Mouse (Mus musculus) activated CD4-positive, CD25-positive, alpha-beta regulatory T cell, adult 4 months (primary cell): Measurements from ENCODE around the gene 4933416C03Rik. TPM values are rescaled to one million over a fixed set of nuclear protein-coding genes. Genes with fewer than 3 reads are reported as not detected.

Experiments used
- ATAC-seq: one replicate; pipeline ENCODE4 v1.8.0; 2017
- polyA plus RNA-seq, 2 experiments: library from polyadenylated mRNA; unstranded; fragments of 100-300 nt; shearing (Covaris generic); gene quantifications; one replicate each; pipeline ENCODE4 v1.2.1; 2017

Gene 4933416C03Rik
- polyA plus RNA-seq, result not detected

DNA sequence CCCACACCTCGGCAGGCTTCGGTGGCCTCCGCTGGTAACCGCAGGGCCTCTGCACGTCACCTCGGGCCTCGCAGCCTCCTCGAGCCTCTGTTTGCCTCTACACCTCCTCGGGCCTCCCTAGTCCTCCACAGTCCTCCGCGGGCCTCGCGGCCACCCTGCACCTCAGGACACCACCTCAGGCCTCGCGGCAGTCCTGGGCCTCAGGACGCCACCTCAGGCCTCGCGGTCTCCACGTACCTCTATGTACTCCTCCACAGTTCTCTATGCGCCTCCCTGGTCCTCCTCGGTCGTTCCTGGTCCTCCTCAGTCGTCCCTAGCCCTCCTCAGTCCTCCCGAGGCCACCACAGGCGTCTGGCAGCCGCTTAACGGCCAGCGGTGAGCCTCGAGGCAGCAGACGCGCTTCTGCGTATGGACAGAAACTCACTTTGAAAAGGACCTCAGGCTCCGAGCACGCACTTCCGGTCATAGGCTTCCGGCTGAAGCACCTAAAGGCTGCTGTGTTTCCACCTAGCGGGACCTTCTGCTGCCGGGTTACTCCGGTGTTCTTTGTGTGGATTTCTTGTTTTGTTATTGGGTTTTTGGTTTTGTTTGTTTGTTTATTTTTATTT lies at the start of gene 4933416C03Rik:
Gene 4933416C03Rik, minus strand, starts transcription at position 51 of the 608 bp plus-strand sequence.
- ATAC-seq, result no peak

- no peak for ATAC-seq
Measured at GRCm38 (mm10) chr10:116162338-116162737, 48.6 kb upstream of the 4933416C03Rik start.

DNA sequence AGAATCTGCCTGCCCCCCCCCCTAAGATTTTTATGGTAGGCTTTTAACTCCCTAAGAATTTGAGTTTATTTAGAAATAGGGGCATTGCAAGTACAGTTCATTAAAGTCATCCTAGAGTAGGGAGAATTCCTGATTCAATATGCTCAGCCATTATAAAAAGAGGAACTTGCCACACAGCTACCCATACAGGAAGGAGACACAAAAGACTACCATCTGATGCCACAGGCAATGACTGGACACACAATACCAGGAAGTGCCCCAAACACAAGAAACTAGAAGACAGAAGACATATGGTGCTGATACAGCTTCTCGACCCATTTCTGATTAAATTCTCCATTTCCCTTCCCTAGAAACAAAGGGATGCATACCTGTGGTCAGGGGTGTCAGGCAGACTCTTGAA lies 43.0 kb upstream of the 4933416C03Rik start:
- ATAC-seq, result no peak

- ATAC-seq, result no peak
Measured at GRCm38 (mm10) chr10:116154707-116155106, 41.0 kb upstream of the 4933416C03Rik start.

DNA sequence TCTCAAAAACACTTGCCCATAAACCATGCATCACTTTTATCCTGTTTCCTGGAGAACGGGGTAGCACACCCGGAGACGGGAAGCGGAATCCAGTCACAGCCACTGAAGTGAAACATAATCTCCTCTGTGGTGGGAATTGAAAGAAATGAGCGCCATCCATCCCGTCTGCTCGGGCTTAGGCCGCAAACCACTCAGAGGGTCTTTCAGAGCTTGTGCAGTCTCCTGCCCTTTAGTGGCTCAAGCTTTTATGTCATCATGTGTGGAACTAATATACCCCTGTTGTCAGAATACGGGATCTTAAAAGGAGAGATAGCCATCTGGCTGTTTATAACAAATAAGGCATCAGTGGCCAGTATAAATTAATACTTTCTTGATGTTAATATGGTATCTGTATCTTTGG lies 32.4 kb upstream of the 4933416C03Rik start:
- ATAC-seq, result no peak

DNA sequence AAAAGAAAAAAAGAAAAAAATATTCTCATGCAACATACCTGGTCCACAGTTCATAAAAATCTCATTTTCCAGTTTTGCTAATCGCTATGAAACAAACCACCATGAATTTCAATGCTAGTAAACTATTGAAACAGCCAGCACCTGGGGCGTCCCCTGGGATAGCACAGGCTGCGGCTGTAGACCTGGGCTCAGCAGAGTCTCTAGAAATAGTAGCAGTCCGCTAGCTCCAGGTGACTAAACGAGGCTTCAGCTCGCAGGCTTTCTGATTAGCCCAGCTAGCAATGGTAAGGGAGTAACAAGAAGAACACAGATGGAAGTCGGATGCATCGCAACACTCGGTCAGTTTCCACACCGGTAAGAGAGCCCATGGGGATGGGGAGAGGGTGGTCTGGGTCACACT lies 30.0 kb upstream of the 4933416C03Rik start:
- ATAC-seq, result no peak

DNA sequence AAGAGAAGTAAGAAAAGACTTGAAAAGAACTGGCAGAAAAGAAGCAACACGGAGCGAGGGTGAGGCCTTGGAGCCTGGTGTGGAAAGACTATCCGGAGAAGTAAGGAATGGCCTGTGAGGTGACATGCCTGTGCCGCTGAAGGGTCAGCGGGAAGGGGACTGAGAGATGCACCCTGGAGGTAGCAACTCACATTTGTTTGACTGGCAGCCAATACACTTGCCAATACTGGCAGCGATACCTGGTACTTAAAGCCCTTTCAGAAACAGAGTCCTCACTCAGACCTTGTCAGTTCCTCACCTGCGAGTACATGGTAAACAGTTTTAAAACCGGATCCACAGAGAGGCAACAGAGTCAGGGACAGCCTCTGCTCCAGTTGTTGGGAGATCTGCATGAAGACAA lies 26.5 kb upstream of the 4933416C03Rik start:
- no peak for ATAC-seq

DNA sequence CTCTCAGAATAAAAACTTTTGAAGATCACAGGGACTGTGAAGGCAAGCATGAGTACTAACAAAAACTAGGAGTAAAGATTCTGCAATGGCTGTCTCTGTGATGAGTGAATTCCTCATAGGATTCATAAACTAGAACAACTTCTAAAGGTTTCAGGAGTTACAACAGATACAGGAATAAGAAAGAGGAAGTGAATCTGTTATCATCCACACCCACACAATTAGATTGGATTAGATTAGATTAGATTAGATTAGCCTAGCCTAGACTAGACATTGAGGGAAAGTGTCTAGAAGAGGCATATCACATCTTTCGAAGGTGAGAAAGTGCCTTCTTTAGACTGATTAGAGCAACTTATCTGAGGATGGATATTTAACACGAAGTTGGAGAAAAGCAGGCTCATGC lies 21.5 kb upstream of the 4933416C03Rik start:
- no peak for ATAC-seq

DNA sequence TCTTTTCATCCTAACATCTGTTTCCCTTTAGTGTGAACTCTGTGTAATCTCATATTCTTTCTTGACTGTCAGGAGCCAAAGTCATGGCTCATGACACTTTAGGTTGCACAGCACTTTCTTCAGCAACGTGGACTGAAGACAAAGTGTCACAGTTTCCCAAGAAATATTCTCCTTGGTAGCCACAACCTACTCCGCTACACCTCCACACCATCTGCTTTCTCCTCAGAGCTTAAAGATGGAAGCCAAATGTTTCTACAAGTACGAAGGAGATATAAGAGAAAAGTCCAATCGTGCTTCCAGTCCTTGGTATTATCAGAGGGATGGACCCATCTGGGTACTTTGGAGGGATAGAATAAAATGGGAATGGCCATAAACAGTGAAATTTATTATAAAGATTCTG lies 18.5 kb upstream of the 4933416C03Rik start:
- no peak for ATAC-seq

DNA sequence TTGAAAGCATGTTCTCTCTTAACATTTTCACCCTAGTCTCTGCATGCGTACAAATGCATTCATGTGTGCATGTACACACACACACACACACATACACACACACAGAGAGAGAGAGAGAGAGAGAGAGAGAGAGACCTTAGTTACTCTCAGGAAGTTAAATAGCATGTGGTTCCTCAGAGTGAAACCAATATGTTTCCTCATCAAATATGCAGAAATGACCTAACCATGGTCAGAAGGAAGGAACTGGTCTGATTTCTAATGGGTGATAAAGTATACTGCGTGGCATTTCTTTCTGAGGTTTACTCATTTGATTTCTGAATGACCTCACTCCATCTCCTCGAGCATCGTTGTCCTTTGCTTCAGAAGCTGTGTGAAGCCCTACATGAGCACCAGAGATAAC lies 17.5 kb upstream of the 4933416C03Rik start:
- ATAC-seq, result no peak

DNA sequence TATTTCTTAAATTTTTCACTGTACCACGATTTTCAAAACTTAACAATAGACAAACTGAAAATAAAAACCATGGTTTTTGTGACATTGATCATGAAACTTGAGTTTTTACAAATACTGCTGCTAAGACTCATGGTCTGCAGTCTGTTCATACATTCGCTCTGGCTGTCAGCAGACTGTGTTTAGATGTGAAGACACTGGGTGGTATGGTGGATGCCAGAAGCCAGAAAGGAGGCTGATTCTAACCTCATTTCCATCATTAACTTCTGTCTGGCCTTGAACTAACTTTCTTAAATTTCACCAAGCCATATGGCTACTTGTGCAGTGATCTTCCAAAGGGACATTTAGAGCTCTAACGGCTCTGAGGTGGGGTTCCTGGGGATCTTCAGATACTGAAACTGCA lies 16.7 kb upstream of the 4933416C03Rik start:
- ATAC-seq, result no peak

DNA sequence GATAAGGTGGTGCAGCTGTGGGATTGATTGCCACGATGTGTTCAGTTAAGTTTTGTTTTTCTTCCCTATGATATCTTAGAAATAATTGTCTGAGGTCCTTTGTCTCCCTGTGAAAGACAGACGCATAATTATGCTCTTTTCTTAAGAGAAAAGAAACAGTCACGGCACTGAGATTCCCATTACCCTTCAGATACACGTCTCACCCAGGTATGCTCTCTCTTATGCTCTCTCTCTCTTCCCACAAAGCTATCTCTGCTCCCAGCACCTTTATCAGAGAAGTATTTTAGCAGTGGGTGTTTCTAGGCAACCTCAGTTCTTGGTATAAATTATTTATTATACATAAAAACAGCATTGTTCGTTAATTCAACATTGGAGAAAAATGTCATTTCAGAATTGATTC lies 11.6 kb upstream of the 4933416C03Rik start:
- no peak for ATAC-seq

GRCm38 (mm10) chr10:116123808-116124207 lies 10.1 kb upstream of the 4933416C03Rik start:
- ATAC-seq, result no peak

GRCm38 (mm10) chr10:116121463-116121862 lies 7.7 kb upstream of the 4933416C03Rik start:
- ATAC-seq, result no peak

DNA sequence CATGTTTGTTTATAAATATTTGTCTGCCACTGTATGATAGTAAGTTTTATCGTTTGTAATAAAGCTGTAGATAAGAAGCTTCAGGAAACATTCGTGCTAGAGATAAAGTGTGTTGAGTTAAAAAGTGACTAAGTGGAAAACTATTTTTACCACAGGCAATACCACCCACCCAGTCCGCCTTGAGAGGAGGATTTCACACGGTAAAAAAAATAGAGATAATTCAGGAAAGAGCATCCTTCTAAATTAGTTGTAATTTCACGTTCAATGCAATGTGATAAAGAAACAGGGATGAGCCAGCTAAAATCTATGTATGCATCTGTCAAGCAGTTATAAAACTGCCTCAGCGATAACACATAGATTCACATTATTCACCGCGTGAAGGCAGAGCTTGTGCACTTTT lies 3.3 kb upstream of the 4933416C03Rik start:
- ATAC-seq, result no peak

DNA sequence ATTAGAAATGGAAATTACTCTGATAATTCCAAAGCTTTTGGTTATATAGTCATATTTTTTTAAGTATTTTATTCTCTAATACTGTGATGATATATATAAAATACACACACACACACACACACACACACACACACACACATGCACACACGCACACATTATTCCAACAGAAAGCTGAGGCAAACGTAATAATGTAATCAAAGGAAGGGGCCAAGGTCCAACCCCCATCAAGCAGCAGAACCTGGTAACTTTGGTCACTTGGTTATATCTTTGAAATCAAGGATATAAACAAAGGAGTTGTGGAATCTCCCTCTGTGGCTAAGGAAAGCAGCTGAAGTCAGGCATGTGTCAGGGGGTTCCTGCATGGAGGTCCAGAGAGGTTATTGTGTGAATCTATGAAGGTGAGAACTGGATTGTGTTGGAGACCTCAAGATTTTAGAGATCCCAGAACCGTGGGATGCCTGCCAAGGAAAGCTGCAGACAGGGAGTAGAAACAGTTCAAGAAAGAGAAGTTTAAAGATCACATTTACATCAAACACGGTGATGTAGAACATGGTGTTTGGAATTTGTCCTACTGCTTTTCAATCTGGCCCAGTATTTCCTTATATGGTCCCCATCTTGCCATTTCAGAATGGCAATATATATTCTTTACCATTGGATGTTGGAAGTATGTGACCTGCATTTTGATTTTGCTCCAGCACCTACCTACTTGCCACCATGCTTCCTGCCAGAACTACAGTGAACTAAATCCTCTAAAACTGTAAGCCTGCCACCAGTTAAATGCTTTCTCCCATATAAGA lies 2.4 kb upstream of the 4933416C03Rik start:
- no peak for ATAC-seq

- no peak for ATAC-seq
Measured at GRCm38 (mm10) chr10:116112868-116113267, 849 bp downstream of the 4933416C03Rik start.

GRCm38 (mm10) chr10:116108730-116109129 lies 5.0 kb downstream of the 4933416C03Rik start:
- no peak for ATAC-seq

GRCm38 (mm10) chr10:116108176-116108575 lies 5.5 kb downstream of the 4933416C03Rik start:
- ATAC-seq, result no peak

DNA sequence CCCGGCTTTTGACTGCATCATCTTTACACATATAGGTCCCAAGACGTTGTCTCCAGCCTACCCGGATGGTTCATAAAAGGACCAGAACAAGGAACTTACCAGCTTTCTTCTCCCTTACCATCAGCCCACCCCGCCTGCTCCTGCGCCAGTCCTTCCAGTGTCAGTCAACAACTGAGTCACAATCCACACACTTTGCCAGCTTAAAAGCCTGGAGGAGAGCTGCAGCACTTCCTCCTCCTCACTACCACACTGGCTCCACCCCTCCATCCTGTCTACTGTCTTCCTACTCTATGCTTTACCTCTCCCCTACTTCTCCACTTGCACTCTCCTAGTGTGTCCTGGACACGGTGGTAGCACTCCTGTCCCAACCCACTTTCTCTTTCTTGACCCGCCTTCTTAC lies 15.2 kb downstream of the 4933416C03Rik start:
- no peak for ATAC-seq

DNA sequence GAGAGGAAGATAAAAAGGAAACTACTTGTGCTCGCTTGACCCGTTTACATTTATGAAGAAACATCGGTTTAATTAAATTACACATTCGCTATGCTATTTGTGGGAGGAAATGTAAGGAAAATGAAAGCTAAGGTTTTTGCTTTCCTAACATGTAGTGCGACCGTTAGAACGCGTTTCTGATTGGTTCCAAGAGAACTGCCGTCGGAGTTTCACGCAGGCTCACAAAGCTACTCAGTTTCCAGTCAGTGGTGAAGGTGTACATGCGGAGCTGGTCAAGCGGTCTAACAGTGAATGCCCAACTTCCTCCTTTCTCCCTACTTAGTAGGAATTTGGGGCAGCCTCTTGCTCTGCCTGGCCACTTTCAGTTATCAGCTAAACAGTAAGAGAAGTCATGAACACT lies 17.3 kb downstream of the 4933416C03Rik start:
- ATAC-seq, result no peak

GRCm38 (mm10) chr10:116083965-116084364 lies 29.8 kb downstream of the 4933416C03Rik start:
- no peak for ATAC-seq

DNA sequence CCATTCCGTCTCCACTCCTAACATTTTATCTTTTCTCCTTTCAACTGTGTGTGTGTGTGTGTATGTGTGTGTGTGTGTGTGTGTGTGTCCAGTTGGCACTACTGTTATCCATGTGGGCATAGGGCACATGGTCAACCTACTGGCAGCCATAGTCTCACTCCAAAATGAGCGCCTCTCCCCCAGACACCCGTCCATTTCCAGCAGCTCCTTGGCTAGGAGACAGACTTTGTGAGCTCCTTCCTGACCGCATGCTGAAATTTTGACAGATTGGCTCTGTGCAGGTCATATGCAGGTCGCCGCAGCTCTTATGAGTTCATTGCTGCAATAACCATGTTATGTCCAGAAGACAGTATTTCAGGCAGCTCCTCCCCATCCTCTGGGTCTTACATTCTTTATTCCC lies 32.9 kb downstream of the 4933416C03Rik start:
- ATAC-seq, result no peak

DNA sequence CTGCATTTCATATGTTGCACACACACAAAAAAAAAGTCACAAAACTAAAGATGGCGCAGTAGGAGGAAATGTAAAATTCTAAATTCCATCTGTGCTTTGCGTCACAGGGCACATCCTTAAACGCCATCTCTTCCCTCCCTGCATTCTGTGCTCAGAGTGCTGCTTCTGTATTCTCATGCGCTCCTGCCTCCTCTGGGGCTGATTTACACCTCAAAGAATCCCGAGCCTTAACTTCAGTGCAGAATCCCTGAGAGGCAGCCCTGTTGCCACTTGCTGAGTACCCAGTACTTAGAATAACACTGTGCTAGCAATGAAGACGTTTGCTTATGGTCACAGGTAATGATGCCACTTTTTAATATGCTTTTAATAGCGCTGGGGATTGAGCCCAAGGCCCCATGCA lies 34.3 kb downstream of the 4933416C03Rik start:
- no peak for ATAC-seq
